Mouse (Mus musculus) spleen, postnatal 4 days (tissue): ENCODE data around the gene Abca1.

Source experiments
- DNase-seq, 2 experiments: peaks; one replicate each; pipeline ENCODE4 v3.0.0; 2022; ENCODE audit warnings: low spot score in 2 of 2

Abca1 gene

GRCm38 (mm10) chr4:53149644-53150043 lies 10.1 kb downstream of the Abca1 start:
- no peak for DNase-seq

GRCm38 (mm10) chr4:53148817-53149216 lies 10.9 kb downstream of the Abca1 start:
- no peak for DNase-seq

GRCm38 (mm10) chr4:53147454-53147853 lies 12.2 kb downstream of the Abca1 start:
- no peak for DNase-seq

- no peak for DNase-seq
These were observed 12.6 kb downstream of the Abca1 start for GRCm38 (mm10) chr4:53147046-53147445.

DNA sequence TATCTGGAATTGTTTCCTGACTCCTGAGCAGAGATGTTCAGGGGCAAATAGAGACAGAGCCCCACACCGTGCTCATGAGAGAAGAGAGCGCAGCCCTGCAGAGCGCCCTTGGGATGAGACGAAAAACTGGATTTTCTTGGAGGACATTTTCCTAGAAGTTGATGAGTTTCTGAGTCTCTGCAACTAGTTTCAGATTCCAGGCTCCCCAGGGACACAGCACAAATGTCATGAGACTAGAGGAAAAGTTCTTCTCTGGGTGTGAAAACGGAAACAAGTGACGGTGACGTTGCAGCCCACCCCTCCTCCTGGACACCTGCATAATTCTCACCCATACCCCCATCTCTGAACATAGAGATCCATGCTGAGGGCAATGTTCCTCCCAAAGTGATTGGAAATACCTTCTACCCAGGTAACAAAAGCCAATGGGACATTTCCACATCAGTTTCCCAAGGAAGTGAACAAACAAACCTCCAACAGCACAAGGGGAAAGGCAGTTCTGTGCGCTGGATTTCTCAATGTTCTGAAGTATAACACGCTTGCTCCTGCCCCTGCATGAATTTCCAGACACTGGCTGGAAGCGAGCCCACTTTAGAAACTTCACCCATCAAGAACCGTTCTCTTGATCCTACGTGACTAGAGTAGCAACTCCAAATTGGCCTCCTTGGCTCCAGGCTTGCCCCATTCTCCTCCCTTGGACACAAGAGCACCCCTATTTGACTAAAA lies 13.3 kb downstream of the Abca1 start:
- DNase-seq: no peak

DNA sequence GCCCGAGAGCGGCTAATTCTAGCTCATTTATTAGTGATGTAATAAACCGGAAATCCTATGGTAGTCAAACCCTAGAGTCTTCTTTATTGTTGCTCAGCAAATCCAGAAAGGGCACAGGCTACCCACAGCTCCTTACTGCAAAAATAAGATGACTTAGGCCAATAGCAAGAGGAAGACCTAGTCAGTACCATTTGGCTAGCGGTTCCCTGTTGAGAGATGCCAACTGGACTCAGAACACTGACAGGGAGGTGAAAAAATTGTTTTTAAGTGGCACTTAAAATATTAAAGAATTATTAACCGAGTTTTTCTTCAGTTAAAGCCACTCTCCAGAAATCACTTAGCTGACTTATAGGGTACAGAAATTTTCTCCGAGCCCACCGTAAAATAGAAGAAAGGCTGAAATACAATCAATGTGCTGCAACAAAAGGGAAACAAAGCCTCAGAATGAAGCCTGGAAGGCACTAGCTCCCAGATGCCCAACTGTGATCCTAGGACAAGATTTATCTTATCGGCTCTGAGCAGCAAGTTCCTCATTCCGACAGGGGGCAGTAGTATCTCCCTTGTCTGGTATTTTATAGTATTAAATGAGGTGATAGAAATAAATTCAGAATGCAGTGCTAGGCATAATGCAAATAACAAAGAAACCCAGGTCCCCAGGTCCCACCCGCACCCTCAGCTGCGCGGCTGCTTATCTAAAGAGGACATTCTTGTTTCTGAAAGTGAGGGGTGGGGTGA lies 14.1 kb downstream of the Abca1 start:
- no peak for DNase-seq

DNA sequence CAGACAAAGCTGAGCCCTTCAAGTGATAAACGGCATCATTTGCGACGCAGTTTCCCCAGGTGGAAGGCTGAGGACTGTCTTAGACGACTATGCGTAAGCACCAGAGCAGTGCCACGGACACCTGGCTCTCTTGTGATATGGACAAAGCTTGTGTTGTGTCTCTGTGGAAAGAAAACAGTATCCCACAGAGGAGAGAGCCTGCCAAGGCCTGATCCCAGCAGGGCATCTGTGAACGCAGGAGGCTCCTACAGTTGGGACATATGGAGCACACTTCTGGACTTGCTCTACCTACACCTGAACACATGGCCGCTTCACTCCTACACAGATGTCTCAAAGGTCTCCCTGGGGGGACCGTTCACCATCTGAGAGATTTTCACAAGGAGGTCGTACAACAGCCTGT lies 15.1 kb downstream of the Abca1 start:
- no peak for DNase-seq

DNA sequence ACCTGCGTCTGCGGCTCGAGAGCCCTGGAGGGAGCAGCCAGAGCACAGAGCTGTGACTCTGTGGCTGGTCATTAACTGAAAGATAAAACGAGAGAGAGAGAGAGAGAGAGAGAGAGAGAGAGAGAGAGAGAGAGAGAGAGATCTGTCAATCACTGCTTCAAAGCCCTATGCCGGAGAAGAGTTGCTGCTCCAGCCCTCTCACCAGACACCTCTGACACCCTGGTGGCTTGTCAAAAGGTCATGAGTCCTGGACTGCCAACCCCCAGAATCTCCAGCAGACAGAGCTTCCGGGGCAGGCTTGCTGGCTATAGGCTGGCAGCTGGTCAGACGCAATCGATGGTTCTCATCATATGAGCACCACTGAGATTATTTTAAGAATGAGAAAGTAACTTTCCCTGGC lies 15.7 kb downstream of the Abca1 start:
- no peak for DNase-seq

- DNase-seq: no peak
These were observed 19.0 kb downstream of the Abca1 start for GRCm38 (mm10) chr4:53140678-53141077.

- no peak for DNase-seq
These were observed 20.2 kb downstream of the Abca1 start for GRCm38 (mm10) chr4:53139495-53139894.

DNA sequence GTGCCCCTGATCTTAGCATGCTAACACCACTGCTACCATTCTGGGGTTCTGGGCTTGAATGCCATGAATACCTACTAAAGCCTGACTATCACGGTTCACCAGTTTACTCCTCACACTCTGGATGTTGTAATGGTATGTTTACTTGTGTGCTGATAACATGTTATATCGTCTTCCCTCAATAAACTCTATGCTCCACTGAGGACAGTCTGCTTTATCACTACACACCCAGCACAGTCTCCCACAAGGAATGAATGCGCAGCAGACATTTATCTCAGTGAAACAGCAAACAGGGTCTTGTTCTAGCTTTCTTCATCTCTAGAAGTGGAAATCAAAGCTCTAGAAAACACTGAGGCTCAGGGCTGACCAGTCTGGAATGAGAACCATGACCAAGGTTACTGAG lies 20.7 kb downstream of the Abca1 start:
- no peak for DNase-seq

- no peak for DNase-seq
These were observed 22.6 kb downstream of the Abca1 start for GRCm38 (mm10) chr4:53137087-53137486.

- DNase-seq: no peak
These were observed 24.9 kb downstream of the Abca1 start for GRCm38 (mm10) chr4:53134816-53135215.

GRCm38 (mm10) chr4:53133995-53134394 lies 25.7 kb downstream of the Abca1 start:
- DNase-seq: no peak

- no peak for DNase-seq
These were observed 28.2 kb downstream of the Abca1 start for GRCm38 (mm10) chr4:53131538-53131937.

DNA sequence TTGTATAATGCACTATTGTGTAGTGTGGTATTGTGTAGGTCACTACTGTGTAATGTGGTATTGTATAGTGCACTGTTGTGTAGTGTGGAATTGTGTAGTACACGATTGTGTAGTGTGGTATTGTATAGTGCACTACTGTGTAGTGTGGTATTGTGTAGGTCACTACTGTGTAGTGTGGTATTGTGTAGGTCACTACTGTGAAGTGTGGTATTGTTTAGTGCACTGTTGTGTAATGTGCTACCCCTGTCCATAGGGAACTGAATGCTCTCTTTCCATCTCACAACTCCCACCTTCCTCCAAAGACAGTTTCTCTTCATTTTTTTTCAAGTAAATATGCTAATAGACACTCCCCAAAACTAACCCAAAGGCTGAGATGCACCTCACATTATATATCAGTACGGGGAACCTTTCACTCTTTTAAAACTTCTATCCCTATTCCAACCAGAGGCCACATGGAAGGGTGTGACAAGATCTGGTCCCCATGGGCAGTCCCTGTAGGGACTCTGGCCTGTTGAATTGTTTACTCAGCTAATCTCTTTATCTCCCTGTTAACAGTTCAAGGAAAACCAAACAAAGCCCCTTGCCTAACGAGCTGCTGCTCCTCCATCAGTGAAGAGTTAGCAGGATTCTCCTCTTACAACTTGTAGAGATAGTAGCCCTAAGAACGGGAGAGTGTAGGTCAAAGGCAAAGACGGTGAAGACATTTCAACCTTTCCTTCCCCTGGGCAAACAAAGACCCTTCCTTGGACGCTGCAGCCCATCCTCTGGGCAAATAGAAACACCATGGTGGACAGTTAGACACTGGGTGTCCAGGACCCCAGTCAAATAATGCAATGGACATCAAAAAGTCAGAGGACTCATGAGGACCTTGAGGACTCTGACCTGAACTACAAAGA lies 28.8 kb downstream of the Abca1 start:
- DNase-seq: no peak

- no peak for DNase-seq
These were observed 29.9 kb downstream of the Abca1 start for GRCm38 (mm10) chr4:53129716-53130301.

DNA sequence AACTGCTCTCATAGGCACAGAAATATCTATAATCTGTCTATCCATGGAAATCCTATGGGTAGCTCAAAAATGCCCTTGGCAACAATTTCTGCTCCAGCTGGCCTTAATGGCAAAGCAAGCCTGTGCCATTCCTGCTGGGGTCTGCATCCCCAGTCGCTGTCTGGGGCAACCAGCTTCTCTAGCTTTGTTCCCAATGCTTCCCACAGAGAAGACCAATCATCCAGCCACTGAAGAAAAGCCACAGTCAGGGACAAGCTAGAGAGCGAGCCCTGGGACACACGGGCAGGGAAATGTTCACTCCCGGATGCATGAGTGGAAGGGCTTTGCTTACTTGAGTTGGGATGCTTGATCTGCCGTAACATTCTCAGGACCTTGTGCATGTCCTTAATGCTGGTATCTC lies 32.4 kb downstream of the Abca1 start:
- DNase-seq: no peak

DNA sequence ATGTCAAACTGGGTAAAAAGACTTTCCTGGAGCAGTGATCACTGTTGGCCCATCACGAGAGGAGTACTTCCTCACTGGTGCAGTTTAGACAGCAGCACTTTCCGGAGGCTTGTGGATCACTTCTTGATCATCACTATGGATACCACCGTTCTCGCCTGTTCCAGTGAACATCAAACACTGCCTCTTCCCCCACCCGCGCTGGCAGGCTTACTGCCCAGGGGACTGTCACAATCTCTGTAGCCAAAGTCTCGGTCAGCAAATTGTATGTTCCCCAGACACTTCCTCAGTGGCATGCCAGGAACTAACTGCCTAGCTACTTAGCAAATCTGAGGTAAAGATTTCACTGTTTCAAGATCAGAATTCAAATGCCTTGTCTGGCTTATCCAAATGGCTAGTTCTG lies 32.9 kb downstream of the Abca1 start:
- no peak for DNase-seq

DNA sequence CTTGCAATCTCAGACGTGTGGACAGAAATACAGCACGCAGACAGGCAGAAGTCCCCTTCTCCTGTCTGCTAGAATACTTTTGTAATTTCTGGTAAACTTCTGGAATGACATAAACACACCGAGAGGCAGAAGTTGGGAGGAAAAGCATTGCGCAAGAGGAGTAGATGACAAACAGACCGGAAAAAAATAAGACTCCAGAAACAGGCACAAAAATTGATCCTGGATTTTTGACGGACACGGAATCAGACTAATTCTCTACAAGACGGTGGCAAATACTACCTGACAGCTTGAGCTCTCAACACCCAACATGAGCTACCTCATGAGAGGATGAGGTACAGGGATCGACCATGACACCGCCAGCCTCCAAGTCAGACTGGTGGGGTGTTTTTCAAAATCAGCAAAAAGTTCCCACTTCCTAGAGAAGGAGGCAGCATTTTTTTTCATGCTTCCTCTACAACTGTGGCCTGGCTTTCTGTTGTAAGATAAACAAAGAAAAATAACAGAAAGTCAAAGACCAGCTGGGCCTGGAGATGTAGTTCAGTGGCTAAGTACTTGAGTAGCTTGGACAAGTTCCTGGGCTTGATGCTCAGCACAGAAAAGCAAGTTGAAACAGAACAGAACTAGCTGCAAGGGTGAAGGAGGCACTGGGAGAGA lies 34.7 kb downstream of the Abca1 start:
- no peak for DNase-seq

DNA sequence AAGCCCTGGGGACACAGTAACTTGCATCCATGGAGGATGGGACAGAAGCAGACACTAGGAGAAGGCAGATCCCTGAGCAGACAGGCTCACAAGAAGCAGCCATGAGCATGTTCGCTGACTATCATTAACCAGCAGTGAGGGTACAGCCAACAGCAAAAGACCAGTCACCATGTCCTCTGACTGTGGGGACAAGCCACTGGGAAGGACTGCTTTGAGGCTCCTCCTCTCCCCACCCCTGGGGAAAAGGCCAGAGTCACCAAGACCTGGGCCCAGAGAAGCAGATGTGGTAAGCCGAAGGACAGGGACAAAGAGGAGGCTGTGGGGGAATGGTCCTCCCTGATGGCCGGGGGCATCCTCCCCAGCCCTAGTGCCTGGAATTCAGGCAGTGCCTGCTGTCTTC lies 37.4 kb downstream of the Abca1 start:
- DNase-seq: no peak
